Mouse (Mus musculus): ENCODE measurements around the gene Gm42791.
A peak's percentile ranks its signal among the peaks of the same experiment; 100 is the strongest.

Gene Gm42791

GRCm38 (mm10) chr5:149006362-149007294 is 11.7 kb upstream of the Gm42791 start:
- DNase-seq = peak; percentile 100

DNA sequence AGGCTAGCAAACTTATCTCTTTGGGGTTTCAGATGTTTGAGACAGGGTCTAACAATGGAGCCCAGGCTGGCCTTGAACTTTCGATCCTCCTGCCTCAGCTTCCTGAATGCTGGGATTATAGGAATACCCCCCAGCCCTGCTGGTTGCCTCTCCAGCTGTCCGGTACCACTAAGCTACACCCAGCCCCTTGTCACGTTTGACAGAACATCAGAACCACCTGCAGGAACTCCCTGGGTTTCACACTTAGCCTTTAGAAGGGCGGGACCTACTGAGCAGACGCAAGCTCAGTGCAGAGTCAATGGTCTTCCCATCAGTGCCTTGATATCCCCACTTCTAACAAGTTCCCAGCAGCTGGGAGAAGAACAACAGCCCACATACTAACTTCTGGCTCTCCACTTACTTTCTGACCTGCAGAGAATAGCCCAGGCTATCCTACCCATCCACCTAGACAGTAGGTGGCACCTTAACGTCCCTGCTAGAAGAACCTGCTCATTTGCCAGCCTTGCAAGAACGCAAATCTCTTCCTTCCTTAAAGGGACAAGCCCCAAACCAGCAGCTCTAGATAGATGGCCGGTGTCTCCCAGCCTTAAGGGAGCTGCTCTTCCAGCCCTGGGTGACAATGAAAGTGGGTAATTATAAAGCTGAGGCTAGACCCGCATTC is 10.9 kb upstream of the Gm42791 start:
- DNase-seq = no peak

- no peak for DNase-seq
Observed at GRCm38 (mm10) chr5:149005083-149005482, 10.1 kb upstream of the Gm42791 start.

DNA sequence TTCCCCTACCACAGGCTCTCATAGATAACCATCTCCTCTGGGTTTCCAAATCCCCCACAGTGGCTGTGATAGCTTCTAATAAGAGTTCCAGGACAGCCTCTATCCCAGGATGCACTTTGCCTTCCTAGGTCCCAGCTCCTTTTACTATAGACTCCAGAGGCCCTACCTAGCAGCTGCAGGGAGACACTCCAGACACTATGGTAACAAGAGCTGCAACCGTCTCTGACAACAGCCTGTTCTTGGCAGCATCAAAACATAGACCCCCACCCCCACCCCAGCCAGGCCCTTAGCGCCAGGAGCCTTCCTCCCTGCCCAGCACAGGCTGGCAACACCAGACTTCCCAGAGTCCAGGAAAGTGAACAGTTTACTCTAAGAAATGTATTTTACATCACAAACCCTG is 8.2 kb upstream of the Gm42791 start:
- DNase-seq = no peak

- DNase-seq = peak; percentile 61
Observed at GRCm38 (mm10) chr5:149002803-149003115, 7.8 kb upstream of the Gm42791 start.

- peak; percentile 48 for DNase-seq
Observed at GRCm38 (mm10) chr5:149002034-149002802, 7.3 kb upstream of the Gm42791 start.

DNA sequence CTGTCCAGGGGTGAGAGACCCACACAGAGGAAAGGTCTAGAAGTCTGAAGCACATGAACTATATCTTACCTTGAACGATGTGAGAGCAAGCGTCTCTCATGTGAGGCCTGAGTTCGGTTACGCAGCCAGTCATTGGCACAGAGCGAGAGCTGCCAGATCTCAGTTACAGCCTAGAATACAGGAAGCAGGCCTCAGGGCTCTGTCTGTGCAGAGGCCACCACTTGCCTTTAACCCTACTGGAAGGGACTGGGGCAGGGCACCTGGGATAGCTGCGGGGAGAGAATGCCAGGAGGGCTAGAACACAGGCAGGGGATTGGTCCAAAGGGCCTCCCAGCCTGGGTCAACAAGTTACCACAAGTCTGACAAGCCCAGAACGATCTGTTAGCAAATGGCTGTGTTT is 4.9 kb upstream of the Gm42791 start:
- DNase-seq = no peak

- peak; percentile 39 for DNase-seq
Observed at GRCm38 (mm10) chr5:148998512-148998911, 3.6 kb upstream of the Gm42791 start.

DNA sequence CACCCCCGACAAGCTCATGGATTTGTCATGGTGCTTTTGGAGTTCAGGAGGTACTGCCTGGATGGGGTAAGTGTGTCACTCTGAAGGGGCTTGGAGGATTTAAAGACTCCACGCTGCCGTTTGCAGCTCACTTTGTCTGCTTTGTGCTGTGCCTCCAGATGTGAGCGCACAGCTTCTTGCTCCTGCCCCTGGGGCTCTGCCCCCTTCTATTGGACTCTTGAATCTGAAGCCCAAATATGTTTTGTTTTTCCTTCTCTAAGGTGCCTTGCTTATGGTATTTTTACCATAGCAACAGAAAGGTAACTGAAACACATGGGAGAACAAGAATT is 1.7 kb upstream of the Gm42791 start:
- DNase-seq = no peak

DNA sequence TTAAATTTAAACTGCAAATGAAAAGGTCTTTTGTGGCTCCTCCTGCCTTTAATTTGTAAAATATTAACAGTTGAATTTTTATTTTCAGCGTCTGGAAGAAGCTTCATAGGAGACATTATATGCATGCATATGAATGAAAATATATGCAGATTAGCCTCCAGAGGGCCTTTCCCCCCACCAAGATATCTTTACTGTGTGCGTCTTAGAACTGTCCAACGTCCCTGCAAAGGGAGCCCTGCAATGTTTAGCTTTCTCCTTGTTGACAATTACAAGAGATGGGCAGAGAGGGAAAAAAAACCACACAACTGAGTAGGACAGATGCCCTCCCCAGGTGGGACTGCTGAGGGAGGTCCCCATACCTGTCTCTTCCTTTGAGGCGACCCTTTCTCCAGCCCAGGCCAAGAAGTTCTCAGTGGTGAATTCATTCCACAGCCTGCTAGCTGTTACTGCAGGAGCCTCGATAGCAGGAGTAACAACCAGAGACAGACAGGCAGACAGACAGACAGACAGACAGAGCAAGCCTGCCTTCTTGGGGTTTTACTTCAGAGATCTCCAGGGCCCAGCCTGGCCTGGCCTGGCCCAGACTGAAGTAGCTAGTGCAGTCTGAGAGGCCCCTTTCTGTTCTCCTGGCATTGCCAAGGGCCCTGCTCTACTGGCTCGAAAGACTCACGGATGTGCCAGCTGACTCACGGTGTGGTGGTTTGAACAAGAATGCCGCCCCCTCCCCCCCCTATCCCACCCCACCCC is 1.2 kb upstream of the Gm42791 start:
- peak; percentile 27 for DNase-seq

DNA sequence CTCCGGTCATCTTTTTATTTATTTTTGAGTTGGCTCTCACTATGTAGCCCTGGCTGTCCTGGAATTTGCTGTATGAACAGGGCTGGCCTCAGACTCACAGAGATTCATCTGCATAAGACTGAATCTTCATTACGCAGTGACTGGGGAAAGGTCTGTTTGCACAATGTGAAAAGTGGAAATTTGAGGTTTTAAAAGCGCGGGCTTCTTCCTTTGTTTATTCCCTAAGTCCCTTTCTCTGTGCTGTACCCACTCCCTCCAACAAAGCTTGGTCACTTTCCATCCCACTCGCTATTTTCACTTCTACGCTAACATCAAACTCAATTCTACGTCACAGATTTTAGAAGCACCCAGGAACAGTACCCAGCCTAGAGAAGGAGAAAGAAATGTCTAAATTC is 639 bp downstream of the Gm42791 start:
- DNase-seq = no peak

DNA sequence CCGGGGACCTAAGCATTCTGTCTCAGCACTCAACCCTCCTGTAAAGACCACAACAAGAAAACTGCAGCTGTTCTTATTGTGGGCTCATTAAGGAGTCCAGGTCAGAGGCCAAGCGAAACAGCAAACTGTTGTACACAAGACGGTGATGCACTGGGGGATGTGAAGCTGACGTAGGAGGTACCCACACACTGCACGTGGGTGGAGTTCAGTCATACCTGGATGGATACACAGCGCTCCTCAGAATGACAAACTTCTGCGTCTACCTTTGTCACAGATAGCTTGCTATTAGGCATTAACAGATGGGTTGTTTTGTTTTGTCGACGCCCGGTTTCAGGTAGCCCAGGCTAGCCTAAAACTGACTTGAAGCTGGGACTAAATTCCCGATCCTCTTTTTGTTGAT is 2.3 kb downstream of the Gm42791 start:
- DNase-seq = no peak

DNA sequence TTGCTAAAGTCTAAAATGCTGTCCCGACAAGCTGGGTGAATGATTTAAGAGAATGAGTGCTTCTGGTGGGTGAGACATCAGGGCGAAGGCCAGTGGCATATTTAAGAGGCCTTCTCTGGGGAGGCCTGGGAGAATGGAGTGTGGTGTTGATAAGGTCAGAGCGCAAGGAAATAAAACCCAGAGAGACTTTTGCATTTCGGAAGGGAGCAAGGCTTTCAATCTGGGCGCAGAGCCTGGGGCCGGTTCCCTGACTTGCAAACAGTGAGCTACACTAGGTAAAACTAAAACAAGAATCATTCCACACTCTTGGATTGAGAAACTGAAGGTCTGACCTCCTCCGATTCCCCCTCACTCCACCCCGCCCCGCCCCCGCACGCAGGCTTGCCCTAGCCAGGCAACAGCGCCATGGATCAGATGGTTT is 4.0 kb downstream of the Gm42791 start:
- peak; percentile 78 for DNase-seq

DNA sequence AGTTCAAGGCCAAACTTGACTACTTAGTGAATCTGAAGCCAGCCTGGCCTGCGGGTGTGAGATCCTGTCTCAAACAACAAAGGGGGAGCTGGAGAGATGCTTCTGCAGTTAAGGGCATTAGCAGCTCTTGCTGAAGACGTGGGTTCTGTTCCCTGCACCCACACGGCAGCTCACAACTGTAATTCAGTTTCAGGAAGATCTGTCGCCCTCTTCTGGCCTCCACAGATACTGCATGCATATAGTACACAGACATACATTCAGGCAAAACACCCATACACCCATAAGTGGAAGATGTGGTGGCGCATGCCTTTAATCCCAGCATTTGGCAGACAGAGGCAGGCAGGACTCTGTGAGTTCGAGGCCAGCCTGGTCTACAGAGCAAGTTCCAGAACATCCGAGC is 5.5 kb downstream of the Gm42791 start:
- peak; percentile 43 for DNase-seq

DNA sequence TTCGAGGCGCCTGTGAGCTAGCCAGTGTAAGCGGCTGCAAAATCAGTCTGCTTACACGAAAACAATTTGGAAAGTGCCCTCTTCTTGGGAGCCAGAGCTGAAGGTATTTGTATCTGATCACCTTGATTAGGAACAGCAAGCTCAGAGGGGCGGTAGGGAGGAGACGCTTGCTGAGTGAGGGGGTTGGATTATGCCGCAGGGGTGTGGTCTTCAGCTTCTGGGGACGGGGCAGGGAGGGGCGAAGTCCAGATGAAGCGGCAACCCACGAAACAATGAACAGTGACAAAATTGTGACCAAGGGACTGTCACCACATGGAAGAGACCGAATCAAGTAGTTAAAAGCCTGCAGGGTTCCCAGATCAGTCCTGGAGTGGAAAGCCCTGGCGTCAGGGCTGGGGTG is 10.0 kb downstream of the Gm42791 start:
- DNase-seq = no peak

DNA sequence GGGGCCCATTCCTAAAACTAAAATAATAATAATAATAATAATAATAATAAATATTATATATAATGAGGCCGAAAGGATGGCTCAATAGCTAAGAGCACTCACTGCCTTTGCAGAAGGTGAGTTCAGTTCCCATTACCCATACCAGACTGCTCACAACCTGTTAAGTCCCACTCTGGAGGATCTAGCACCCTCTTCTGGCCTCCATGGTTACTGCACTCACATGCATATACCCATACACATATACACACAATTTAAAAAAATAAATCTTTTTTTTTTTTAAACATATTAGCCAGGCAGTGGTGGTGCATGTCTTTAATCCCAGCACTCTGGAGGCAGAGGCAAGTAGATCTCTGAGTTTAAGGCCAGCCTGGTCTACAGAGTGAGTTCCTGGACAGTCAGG is 11.3 kb downstream of the Gm42791 start:
- DNase-seq = no peak

GRCm38 (mm10) chr5:148983108-148983664 is 11.8 kb downstream of the Gm42791 start:
- no peak for DNase-seq

- no peak for DNase-seq
Observed at GRCm38 (mm10) chr5:148982396-148982795, 12.6 kb downstream of the Gm42791 start.

GRCm38 (mm10) chr5:148980607-148981006 is 14.3 kb downstream of the Gm42791 start:
- DNase-seq = peak; percentile 52

GRCm38 (mm10) chr5:148978458-148979165 is 16.3 kb downstream of the Gm42791 start:
- peak; percentile 72 for DNase-seq

- DNase-seq = peak; percentile 63
Observed at GRCm38 (mm10) chr5:148977698-148978457, 17.1 kb downstream of the Gm42791 start.
